Mouse (Mus musculus): ENCODE measurements around the gene Pfkl. TPM values are rescaled to one million over a fixed set of nuclear protein-coding genes. Genes with fewer than 3 reads are reported as not detected.
"Not testable (repeated sequence)": the region's sequence is repeated elsewhere in the genome, so short reads cannot be mapped to it uniquely, and the experiment has no call there.

The Pfkl gene
- polyA plus RNA-seq, 1 experiment from 2014 or later: 106 TPM

GRCm38 (mm10) chr10:77963971-77964370 lies 45.9 kb downstream of the Pfkl start:
- 83% methylated on average over 6 of the region's 6 CpGs for WGBS
- Histone ChIP-seq H3K27ac (no peak overlapping the region), H3K36me3 (no peaks in the 10 kb centered on the region), H3K27me3 (peaks cover 14% of the 10 kb centered on the region), H3K4me1 (replicated peaks) (peaks cover 3% of the 10 kb centered on the region; the same call in 1 of the 2 replicates), H3K4me3 (replicated peaks) (no peak overlapping the region), H3K9me3 (no peaks in the 10 kb centered on the region), H3K4me2 (replicated peaks) (no peak overlapping the region), H3K9ac (replicated peaks) (no peak overlapping the region)
- no peak for ATAC-seq

GRCm38 (mm10) chr10:77962725-77963124 lies 47.2 kb downstream of the Pfkl start:
- 89% methylated on average over 2 of the region's 2 CpGs for WGBS
- Histone ChIP-seq H3K4me2 (replicated peaks) (no peak overlapping the region), H3K27me3 (peaks cover 1% of the 10 kb centered on the region; the same call in 1 of the 2 replicates), H3K9me3 (no peaks in the 10 kb centered on the region), H3K9ac (replicated peaks) (no peak overlapping the region), H3K36me3 (no peaks in the 10 kb centered on the region), H3K27ac (no peak overlapping the region), H3K4me1 (replicated peaks) (no peaks in the 10 kb centered on the region), H3K4me3 (replicated peaks) (no peak overlapping the region)
- ATAC-seq: no peak

GRCm38 (mm10) chr10:77950468-77950867 lies 59.4 kb downstream of the Pfkl start:
- not testable (repeated sequence) for H3K9me3 ChIP-seq; H3K27me3 ChIP-seq; H3K4me3 ChIP-seq (replicated peaks); H3K27ac ChIP-seq; H3K4me1 ChIP-seq (replicated peaks); H3K36me3 ChIP-seq; H3K4me2 ChIP-seq (replicated peaks); ATAC-seq; H3K9ac ChIP-seq (replicated peaks)
- 89% methylated on average over 9 of the region's 12 CpGs for WGBS

GRCm38 (mm10) chr10:77939685-77940084 lies 70.2 kb downstream of the Pfkl start:
- Histone ChIP-seq H3K36me3 (no peaks in the 10 kb centered on the region), H3K4me3 (replicated peaks) (no peak overlapping the region), H3K27me3 (no peaks in the 10 kb centered on the region), H3K9ac (replicated peaks) (no peak overlapping the region), H3K27ac (no peak overlapping the region), H3K9me3 (no peaks in the 10 kb centered on the region), H3K4me1 (replicated peaks) (no peaks in the 10 kb centered on the region), H3K4me2 (replicated peaks) (no peak overlapping the region)
- no peak for ATAC-seq
- WGBS: 84% methylated on average over 2 of the region's 2 CpGs

Other genes with a start within 250 kb of the Pfkl start
- gene Gm3238, start 238.8 kb downstream of the Pfkl start, polyA plus RNA-seq (2015; fragmentation: Nextera tagmentation; extraction: Ambion mirVana): not detected in 2 replicates
- not detected in 2 replicates for gene Gm7138, start 233.1 kb downstream of the Pfkl start, polyA plus RNA-seq (2015; fragmentation: Nextera tagmentation; extraction: Ambion mirVana)
- gene Gm3250, start 227.5 kb downstream of the Pfkl start, polyA plus RNA-seq (2015; fragmentation: Nextera tagmentation; extraction: Ambion mirVana): not detected in 2 replicates
- gene Gm7137, start 221.9 kb downstream of the Pfkl start, polyA plus RNA-seq (2015; fragmentation: Nextera tagmentation; extraction: Ambion mirVana): not detected in 2 replicates
- gene Gm9639, start 215.0 kb downstream of the Pfkl start, polyA plus RNA-seq (2015; fragmentation: Nextera tagmentation; extraction: Ambion mirVana): not detected in 2 replicates
- gene Gm19668, start 210.9 kb downstream of the Pfkl start, polyA plus RNA-seq (2015; fragmentation: Nextera tagmentation; extraction: Ambion mirVana): not detected in 2 replicates
- not detected in 2 replicates for gene Gm9507, start 198.2 kb downstream of the Pfkl start, polyA plus RNA-seq (2015; fragmentation: Nextera tagmentation; extraction: Ambion mirVana)
- not detected in 2 replicates for gene Gm2696, start 195.4 kb downstream of the Pfkl start, polyA plus RNA-seq (2015; fragmentation: Nextera tagmentation; extraction: Ambion mirVana)
- not detected in 2 replicates for gene Krtap10-4, start 183.0 kb downstream of the Pfkl start, polyA plus RNA-seq (2015; fragmentation: Nextera tagmentation; extraction: Ambion mirVana)
- not detected in 2 replicates for gene Krtap10-10, start 174.1 kb downstream of the Pfkl start, polyA plus RNA-seq (2015; fragmentation: Nextera tagmentation; extraction: Ambion mirVana)
- gene Gm36176, start 163.3 kb downstream of the Pfkl start, polyA plus RNA-seq (2015; fragmentation: Nextera tagmentation; extraction: Ambion mirVana): not detected in 2 replicates
- gene Gm10318, start 157.2 kb downstream of the Pfkl start, polyA plus RNA-seq (2015; fragmentation: Nextera tagmentation; extraction: Ambion mirVana): not detected in 2 replicates
- gene Gm3285, start 148.1 kb downstream of the Pfkl start, polyA plus RNA-seq (2015; fragmentation: Nextera tagmentation; extraction: Ambion mirVana): not detected in 2 replicates
- 9.8 and 10.3 TPM in 2 replicates for gene Lrrc3, start 107.5 kb downstream of the Pfkl start, polyA plus RNA-seq (2015; fragmentation: Nextera tagmentation; extraction: Ambion mirVana)
- 2.7 and 3.3 TPM in 2 replicates for gene Trpm2, start 39.5 kb downstream of the Pfkl start, polyA plus RNA-seq (2015; fragmentation: Nextera tagmentation; extraction: Ambion mirVana)
- gene 1810043G02Rik, start 31.6 kb downstream of the Pfkl start, polyA plus RNA-seq (2015; fragmentation: Nextera tagmentation; extraction: Ambion mirVana): 32.4 and 36.8 TPM in 2 replicates
- gene Dnmt3l, start 31.9 kb upstream of the Pfkl start, polyA plus RNA-seq (2015; fragmentation: Nextera tagmentation; extraction: Ambion mirVana): not detected in 2 replicates
- 0.10 and 0.24 TPM in 2 replicates for gene Aire, start 33.5 kb upstream of the Pfkl start, polyA plus RNA-seq (2015; fragmentation: Nextera tagmentation; extraction: Ambion mirVana)
- gene Icosl, start 59.2 kb upstream of the Pfkl start, polyA plus RNA-seq (2015; fragmentation: Nextera tagmentation; extraction: Ambion mirVana): 0.52 and 0.82 TPM in 2 replicates
- 20.3 and 22.7 TPM in 2 replicates for gene D10Jhu81e, start 159.7 kb upstream of the Pfkl start, polyA plus RNA-seq (2015; fragmentation: Nextera tagmentation; extraction: Ambion mirVana)
- 16.8 and 18.1 TPM in 2 replicates for gene Pwp2, start 175.1 kb upstream of the Pfkl start, polyA plus RNA-seq (2015; fragmentation: Nextera tagmentation; extraction: Ambion mirVana)
- gene Trappc10, start 234.6 kb upstream of the Pfkl start, polyA plus RNA-seq (2015; fragmentation: Nextera tagmentation; extraction: Ambion mirVana): 21.3 and 26.7 TPM in 2 replicates